Mouse (Mus musculus): ENCODE measurements around the gene Nhp2.

The Nhp2 gene

GRCm38 (mm10) chr11:51594715-51595350, 24.7 kb upstream of the Nhp2 start:
- TF ChIP-seq GATA4 (IDR thresholded peaks at IDR 0.05; ENCODE audit: insufficient replicate concordance, low read length): no peak

DNA sequence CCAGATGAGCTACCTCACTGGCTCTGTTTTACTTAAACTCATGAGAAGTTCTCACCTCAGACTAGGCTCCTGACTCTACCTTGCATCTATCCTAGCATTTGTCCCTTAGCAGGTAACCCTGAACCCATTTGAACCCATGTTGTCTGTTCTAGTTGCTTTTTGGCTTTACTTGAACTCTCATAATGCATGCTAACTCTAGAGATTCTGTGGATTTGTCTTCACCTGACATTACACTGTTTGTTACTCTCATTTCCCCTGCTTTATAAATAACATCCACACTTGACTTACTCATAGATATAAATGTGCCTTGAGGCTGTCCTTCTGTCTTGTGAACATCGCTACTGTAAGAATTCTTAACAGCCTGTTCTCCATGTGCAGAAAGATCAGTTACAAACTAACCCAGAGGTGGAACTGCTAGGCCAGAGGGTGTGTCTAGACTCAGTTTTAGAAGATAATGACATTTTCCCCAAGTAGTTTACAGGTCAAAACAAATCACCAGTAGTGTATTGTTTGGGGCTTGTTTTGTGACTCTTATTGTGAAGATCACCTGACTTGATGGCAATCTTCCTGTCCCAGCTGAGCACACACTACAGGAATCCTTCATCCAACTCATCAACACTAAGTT, 24.0 kb upstream of the Nhp2 start:
- TF ChIP-seq GATA4 (IDR thresholded peaks at IDR 0.05; ENCODE audit: insufficient replicate concordance, low read length): no peak

DNA sequence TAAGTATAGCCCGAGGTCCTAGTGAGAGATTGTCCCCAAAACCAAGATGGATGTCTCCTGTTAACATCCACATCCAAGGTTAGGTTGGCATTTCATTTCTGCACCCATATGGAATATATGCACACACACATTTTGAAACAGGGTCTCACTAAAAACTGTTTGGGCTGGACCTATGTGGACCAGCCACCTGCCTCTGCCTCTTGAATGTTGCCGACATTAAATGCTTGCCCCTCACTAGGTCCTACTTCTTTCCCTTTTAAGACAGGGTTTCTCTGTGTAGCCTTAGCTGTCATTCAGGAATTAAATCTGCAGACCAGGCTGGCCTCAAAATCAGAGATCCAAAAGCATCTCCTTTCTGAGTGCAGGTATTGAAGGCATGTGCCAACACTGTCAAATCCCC, 22.0 kb upstream of the Nhp2 start:
- TF ChIP-seq GATA4 (IDR thresholded peaks at IDR 0.05; ENCODE audit: insufficient replicate concordance, low read length): no peak

DNA sequence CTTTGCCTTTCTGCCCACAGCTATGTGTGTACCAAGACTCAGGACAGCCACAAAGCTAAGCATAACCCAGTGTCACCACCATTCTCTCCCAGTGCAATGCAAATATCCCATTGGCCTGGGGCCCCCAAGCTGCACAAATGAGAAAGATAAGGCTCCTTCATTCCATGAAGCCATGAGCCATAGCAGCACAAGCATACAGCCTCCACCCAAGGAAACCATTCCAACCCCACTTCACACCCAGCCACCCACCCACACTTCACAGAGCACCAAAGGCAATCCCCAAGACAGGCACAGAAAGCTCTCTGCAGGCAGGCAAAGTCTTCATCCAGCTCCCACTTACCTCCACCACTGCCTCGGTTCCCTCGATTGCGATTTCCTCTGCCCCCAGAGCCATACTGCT, 17.3 kb upstream of the Nhp2 start:
- no peak for TF ChIP-seq GATA4 (IDR thresholded peaks at IDR 0.05; ENCODE audit: insufficient replicate concordance, low read length)

GRCm38 (mm10) chr11:51605602-51606446, 13.7 kb upstream of the Nhp2 start:
- peak; percentile 22; the same call in 1 of the 2 replicates for TF ChIP-seq GATA4 (IDR thresholded peaks at IDR 0.05; ENCODE audit: insufficient replicate concordance, low read length)

DNA sequence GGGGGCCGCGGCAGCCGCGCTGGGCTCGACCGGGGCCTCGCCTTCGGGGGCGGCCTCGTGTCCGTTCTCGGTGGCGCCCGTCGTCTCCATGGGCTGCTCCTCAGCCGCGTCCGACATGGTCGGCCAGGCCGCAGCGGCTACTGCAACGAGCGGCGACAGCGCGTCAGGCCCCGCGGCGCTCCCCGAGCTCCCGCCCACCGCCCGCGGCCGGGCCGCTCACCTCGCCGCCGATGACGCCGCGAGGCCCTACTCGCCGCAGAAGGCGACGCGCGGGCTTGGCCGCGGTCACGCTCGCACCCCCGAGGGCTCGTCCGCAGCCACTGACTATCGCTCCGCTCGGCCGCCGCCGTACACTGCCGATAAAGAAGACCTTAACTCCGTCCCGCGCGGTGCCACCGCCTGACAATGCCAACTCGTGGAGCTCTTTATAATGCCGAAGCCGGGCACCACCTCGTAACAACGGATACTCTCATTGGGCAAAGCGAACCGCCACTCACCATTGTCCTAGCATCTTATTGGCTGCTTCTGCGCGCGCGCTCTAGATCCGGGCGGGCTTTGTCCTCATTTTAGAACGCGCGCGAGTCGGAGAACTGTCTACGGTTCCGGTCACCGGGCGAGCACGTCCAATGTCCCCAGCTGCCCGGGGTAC, 13.0 kb upstream of the Nhp2 start, which contains the start of gene Hnrnpab:
Hnrnpab (minus strand) TSS at position 401 of the 649 bp plus-strand sequence.
- no peak for TF ChIP-seq GATA4 (IDR thresholded peaks at IDR 0.05; ENCODE audit: insufficient replicate concordance, low read length)

GRCm38 (mm10) chr11:51607096-51607738, 12.3 kb upstream of the Nhp2 start:
- no peak for TF ChIP-seq GATA4 (IDR thresholded peaks at IDR 0.05; ENCODE audit: insufficient replicate concordance, low read length)

- peak; percentile 28; the same call in 1 of the 2 replicates for TF ChIP-seq GATA4 (IDR thresholded peaks at IDR 0.05; ENCODE audit: insufficient replicate concordance, low read length)
These were observed 10.1 kb upstream of the Nhp2 start for GRCm38 (mm10) chr11:51609266-51609909.

- TF ChIP-seq GATA4 (IDR thresholded peaks at IDR 0.05; ENCODE audit: insufficient replicate concordance, low read length): no peak
These were observed 5.3 kb upstream of the Nhp2 start for GRCm38 (mm10) chr11:51614256-51614655.

GRCm38 (mm10) chr11:51615129-51615528, 4.4 kb upstream of the Nhp2 start:
- TF ChIP-seq GATA4 (IDR thresholded peaks at IDR 0.05; ENCODE audit: insufficient replicate concordance, low read length): no peak

- TF ChIP-seq GATA4 (IDR thresholded peaks at IDR 0.05; ENCODE audit: insufficient replicate concordance, low read length): no peak; the same call in 1 of the 2 replicates
These were observed 3.9 kb upstream of the Nhp2 start for GRCm38 (mm10) chr11:51615601-51616000.

- no peak for TF ChIP-seq GATA4 (IDR thresholded peaks at IDR 0.05; ENCODE audit: insufficient replicate concordance, low read length)
These were observed 1.8 kb upstream of the Nhp2 start for GRCm38 (mm10) chr11:51617693-51618092.

DNA sequence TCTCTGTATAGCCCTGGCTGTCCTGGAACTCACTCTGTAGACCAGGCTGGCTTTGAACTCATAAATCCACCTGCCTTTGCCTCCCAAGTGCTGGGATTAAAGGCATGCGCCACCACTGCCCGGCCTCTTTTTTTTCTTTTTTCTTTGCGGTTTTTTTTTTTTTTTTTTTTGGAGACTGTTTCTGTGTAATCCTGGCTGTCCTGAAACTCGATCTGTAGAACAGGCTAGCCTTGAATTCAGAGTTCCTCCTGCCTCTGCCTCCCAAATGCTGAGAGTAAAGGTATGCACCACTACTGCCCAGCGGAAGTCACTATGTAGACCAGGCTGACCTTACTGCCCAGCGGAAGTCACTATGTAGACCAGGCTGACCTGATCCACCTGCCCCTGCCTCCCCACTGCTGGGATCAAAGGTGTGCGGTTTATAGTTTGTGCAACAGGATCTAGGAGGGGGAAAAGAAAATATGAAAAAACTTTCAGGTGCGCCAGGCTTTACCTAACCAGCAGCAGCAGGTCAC, 584 bp upstream of the Nhp2 start:
- TF ChIP-seq GATA4 (IDR thresholded peaks at IDR 0.05; ENCODE audit: insufficient replicate concordance, low read length): no peak

GRCm38 (mm10) chr11:51620084-51620483, 549 bp downstream of the Nhp2 start:
- TF ChIP-seq GATA4 (IDR thresholded peaks at IDR 0.05; ENCODE audit: insufficient replicate concordance, low read length): no peak

Data from liver, adult (tissue).